Mouse (Mus musculus) heart, embryonic 13.5 days (tissue): ENCODE results near the gene Eif4e2. TPM values are rescaled to one million over a fixed set of nuclear protein-coding genes. Genes with fewer than 3 reads are reported as not detected.
A peak's percentile ranks its signal among the peaks of the same experiment; 100 is the strongest.

Experiments
- ATAC-seq: fragments of 200-750 bp; cut with Nextera tagmentation; 2 replicates; pipeline ENCODE4 v1.8.0; 2017; ENCODE audit warnings: moderate TSS enrichment; ENCODE audit not compliant: insufficient number of reproducible peaks, low FRiP score, low TSS enrichment; ENCODE audit errors: extremely low read depth
- H3K27ac ChIP-seq: fragments of 300-500 bp; sonication (generic); replicated peaks from 2 replicates; pipeline ENCODE4 v1.5.1; 2015; ENCODE audit warnings: moderate library complexity, mild to moderate bottlenecking, inconsistent platforms
- H3K27me3 ChIP-seq: fragments of 300-500 bp; sonication (generic); replicated peaks from 2 replicates; pipeline ENCODE4 v1.6.1; 2015; ENCODE audit warnings: mild to moderate bottlenecking, inconsistent platforms
- H3K36me3 ChIP-seq: fragments of 300-500 bp; sonication (generic); 2 replicates; pipeline ENCODE4 v1.6.1; 2015; ENCODE audit warnings: mild to moderate bottlenecking, inconsistent platforms
- H3K4me1 ChIP-seq: fragments of 300-500 bp; sonication (generic); 2 replicates; pipeline ENCODE4 v1.6.1; 2015; ENCODE audit warnings: inconsistent platforms
- H3K4me2 ChIP-seq: fragments of 300-500 bp; sonication (generic); 2 replicates; pipeline ENCODE4 v1.6.1; 2015; ENCODE audit warnings: inconsistent platforms, mild to moderate bottlenecking, moderate library complexity
- H3K4me3 ChIP-seq: fragments of 300-500 bp; sonication (generic); 2 replicates; pipeline ENCODE4 v1.5.1; 2015; ENCODE audit warnings: moderate library complexity, mild to moderate bottlenecking, inconsistent platforms
- H3K9ac ChIP-seq: fragments of 300-500 bp; sonication (generic); 2 replicates; pipeline ENCODE4 v1.6.1; 2015; ENCODE audit warnings: inconsistent platforms, mild to moderate bottlenecking, moderate library complexity
- H3K9me3 ChIP-seq: fragments of 300-500 bp; sonication (generic); 2 replicates; pipeline ENCODE4 v1.6.1; 2016; ENCODE audit warnings: inconsistent platforms
- WGBS: fragments of 180-500 bp; shearing (Covaris S2); methylation state at CpG from one replicate; pipeline ENCODE4 v1.1.7; 2015; ENCODE audit warnings: mixed read lengths; 5-methylcytosine and 5-hydroxymethylcytosine counted together
- polyA plus RNA-seq: library from polyadenylated mRNA; unstranded; fragments of >200 nt; fragmentation: Nextera tagmentation; extraction: Ambion mirVana; gene quantifications from 2 replicates; pipeline ENCODE4 v1.2.1, GENCODE M21; 2015

The Eif4e2 gene
- polyA plus RNA-seq, 1 experiment from 2014 or later, result 120 TPM

DNA sequence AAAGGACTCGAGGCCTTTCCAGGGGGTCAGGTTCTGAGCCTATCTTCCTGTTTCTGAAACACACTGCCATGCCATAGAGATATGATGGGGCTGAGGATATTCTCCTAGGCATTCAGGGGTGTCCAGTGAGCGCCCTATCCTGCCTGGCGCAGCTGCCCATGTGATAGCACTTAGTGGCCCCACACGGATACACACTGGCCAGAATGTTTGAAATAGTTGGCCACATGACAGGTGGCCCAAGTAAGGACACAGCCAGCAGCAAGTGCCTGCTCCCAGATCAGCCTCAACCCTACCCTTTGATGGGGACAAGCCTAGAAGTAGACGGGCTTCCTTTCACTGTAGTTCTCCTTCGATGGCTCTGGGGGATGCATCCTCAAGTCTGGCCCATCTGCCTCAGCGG, 9.2 kb upstream of the Eif4e2 start, which contains the start of gene Chrng:
Chrng (plus strand) TSS at position 193 of the 400 bp plus-strand sequence.
- ATAC-seq, result no peak
- Histone ChIP-seq H3K4me3 (no peak within 1 kb of the TSS), H3K4me2 (no peak within 1 kb of the TSS), H3K36me3 (no peaks in the 10 kb centered on the region), H3K9me3 (no peaks in the 10 kb centered on the region), H3K4me1 (0 out of 2 replicates have a peak, but pooled peaks cover 6% of the 10 kb centered on the region), H3K27ac (no peak within 1 kb of the TSS), H3K27me3 (peaks cover 50% of the 10 kb centered on the region), H3K9ac (no peak within 1 kb of the TSS)
- WGBS, result 82% methylated on average over 7 of the region's 7 CpGs

DNA sequence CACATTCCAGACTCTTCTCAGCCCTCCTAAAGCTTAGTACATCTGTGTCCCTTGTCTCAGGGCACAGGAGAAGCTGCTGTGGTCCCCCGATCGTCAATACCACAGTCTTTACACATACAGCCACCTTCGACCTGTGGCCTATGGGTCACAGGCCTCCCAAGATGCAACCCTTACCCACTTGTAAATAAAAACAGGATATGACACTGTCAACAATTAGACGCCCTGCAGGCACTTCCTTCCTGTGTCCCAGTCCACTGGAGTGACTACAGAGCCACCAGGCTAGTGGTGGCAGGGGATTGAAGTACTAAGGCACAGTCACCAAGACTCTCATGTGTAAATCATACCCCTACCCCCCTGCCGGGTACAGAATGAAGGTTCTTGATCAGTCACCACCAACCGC, 8.7 kb upstream of the Eif4e2 start:
- WGBS, result 49% methylated on average over 6 of the region's 6 CpGs
- no peak for ATAC-seq

DNA sequence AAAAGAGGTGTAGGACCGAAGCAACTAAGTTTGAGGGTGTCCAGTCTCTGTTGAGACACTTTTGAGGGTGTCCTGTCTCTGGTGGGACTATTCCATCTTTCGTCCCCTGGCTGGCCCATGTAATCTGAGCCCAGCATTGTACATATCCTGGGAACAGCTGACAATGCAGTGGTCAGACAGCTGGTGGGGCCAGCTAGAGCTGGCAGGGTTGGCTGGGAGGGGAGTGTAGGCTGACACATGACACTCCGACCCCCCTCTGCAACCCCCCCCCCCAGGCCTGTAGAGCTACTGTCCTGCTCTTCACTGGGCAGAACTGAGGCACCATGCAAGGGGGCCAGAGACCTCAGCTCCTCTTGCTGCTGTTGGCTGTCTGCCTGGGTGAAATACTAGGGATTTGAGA, 8.2 kb upstream of the Eif4e2 start:
- Histone ChIP-seq H3K36me3 (no peaks in the 10 kb centered on the region), H3K4me1 (0 out of 2 replicates have a peak, but pooled peaks cover 6% of the 10 kb centered on the region), H3K4me3 (no peak overlapping the region), H3K9ac (no peak overlapping the region), H3K4me2 (no peak overlapping the region), H3K9me3 (no peaks in the 10 kb centered on the region), H3K27ac (no peak overlapping the region), H3K27me3 (peaks cover 57% of the 10 kb centered on the region)
- WGBS, result 23% methylated on average over 3 of the region's 3 CpGs
- ATAC-seq, result no peak

More for the DNA sequence above, 8.7 kb upstream of the Eif4e2 start:
- Histone ChIP-seq H3K9ac (no peak overlapping the region), H3K4me2 (no peak overlapping the region), H3K27me3 (peaks cover 53% of the 10 kb centered on the region), H3K4me1 (0 out of 2 replicates have a peak, but pooled peaks cover 6% of the 10 kb centered on the region), H3K4me3 (no peak overlapping the region), H3K9me3 (no peaks in the 10 kb centered on the region), H3K36me3 (no peaks in the 10 kb centered on the region), H3K27ac (no peak overlapping the region)

DNA sequence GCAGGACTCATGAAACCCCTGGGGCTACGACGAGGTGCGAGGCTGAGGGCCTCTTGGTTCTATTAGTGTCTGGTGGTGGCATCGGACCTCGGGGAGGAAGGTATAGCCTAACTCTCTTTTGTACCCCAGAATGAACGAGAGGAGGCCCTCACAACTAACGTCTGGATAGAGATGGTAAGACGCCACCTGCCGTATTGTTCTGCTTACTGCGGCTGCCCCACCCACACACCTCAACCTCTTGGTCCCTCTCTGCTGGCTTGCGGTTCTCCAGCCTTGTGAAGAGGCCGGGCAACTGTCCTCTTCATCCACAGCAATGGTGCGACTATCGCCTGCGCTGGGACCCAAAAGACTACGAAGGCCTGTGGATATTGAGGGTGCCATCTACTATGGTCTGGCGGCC, 7.4 kb upstream of the Eif4e2 start:
- Histone ChIP-seq H3K27me3 (peaks cover 58% of the 10 kb centered on the region), H3K36me3 (no peaks in the 10 kb centered on the region), H3K4me1 (0 out of 2 replicates have a peak, but pooled peaks cover 6% of the 10 kb centered on the region), H3K9me3 (no peaks in the 10 kb centered on the region), H3K9ac (no peak overlapping the region), H3K4me2 (no peak overlapping the region), H3K27ac (no peak overlapping the region), H3K4me3 (no peak overlapping the region)
- no peak for ATAC-seq
- WGBS, result 18% methylated on average over 17 of the region's 17 CpGs

DNA sequence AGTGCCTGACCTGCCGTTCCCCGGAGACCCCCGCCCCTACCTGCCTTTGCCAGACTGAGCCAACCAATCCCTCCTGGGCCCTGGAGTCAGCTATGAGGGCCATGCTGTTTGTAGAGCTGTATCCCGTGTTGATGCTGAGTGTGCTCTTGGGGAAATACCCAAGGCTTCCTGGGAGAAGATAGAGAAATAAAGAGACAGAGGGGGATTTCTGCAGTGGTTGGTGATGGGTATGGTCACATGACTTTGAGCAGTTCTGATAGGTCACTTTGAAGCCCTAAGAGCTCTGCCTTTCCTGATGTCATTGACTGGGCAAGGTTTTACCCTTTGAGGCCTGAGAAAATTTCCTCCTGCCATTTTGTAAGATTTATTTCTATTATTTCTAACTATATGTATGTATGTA, 2.3 kb upstream of the Eif4e2 start:
- Histone ChIP-seq H3K4me3 (no peak overlapping the region), H3K27ac (no peak overlapping the region), H3K4me1 (peaks cover 26% of the 10 kb centered on the region), H3K27me3 (peaks cover 41% of the 10 kb centered on the region), H3K9ac (no peak overlapping the region), H3K9me3 (no peaks in the 10 kb centered on the region), H3K4me2 (no peak overlapping the region), H3K36me3 (no peaks in the 10 kb centered on the region)
- no peak for ATAC-seq
- WGBS, result 75% methylated on average over 4 of the region's 4 CpGs

DNA sequence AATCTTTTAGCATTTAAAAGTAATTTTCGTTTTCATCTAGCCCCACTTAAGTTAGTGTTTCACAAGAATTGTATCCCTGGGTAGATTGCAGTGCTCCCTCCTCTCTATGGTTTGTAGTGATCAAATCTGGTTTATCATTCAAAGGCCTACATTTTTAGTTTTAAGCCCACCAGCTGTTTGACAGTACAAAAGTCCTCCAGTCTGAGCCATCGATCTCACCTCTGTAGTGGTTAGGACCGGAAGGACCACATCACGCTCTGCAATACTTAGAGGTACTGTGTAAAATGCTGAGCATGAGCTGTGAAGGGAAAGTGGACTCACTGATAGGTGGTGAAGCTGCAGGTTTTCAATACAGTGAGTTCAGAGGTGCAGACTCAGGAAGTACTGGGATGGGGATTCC, 1.0 kb downstream of the Eif4e2 start:
- 17% methylated on average over 4 of the region's 4 CpGs for WGBS
- Histone ChIP-seq H3K27ac (peak overlapping the region; percentile 100), H3K4me3 (peak overlapping the region; percentile 87), H3K4me2 (peak overlapping the region; percentile 92), H3K9me3 (no peaks in the 10 kb centered on the region), H3K4me1 (peaks cover 42% of the 10 kb centered on the region), H3K36me3 (peaks cover 20% of the 10 kb centered on the region), H3K27me3 (peaks cover 8% of the 10 kb centered on the region; the same call in 1 of the 2 replicates), H3K9ac (peak overlapping the region; percentile 99)
- no peak for ATAC-seq

DNA sequence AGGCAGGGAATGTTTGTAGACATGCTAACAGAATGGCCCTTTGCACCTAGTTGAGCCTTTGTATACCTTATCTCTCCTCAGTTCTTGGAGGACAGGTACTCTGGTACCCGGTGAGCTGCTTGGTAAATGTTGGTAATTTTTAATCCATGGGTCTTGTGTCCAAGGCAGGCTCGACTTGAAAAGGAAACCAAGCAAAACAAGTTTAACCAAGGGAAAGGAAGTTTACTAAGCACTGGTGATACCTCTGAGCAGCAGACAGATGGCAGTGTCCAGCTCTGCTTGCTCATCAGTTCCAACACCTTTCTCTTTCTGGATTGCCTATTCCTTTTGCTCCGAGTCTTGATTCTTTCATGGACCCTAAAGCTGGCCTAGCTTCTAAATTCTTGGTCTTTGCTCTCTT, 4.2 kb downstream of the Eif4e2 start:
- peaks cover 52% of the 10 kb centered on the region for H3K36me3 ChIP-seq
- WGBS, result 68% methylated on average over 3 of the region's 3 CpGs
- H3K27ac ChIP-seq, result no peak overlapping the region
- no peak overlapping the region for H3K9ac ChIP-seq
- H3K4me2 ChIP-seq, result no peak overlapping the region
- no peak overlapping the region for H3K4me3 ChIP-seq
- ATAC-seq, result no peak
- peaks cover 39% of the 10 kb centered on the region for H3K4me1 ChIP-seq
- no peaks in the 10 kb centered on the region for H3K27me3 ChIP-seq
- no peaks in the 10 kb centered on the region for H3K9me3 ChIP-seq

DNA sequence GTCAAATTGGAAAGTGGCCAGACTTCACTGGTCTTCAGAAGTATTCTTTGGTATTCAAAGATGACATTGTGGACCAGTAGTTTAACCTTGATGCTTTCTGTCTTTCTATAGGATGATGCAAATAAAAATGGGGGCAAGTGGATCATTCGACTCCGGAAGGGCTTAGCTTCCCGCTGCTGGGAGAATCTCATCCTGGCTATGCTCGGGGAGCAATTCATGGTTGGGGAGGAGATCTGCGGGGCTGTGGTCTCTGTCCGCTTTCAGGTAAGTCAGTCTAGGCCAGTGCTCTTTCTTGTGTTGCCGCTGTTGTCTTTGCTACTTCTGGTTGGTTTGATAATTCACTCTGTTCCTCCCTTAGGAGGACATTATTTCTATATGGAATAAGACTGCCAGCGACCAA, 12.0 kb downstream of the Eif4e2 start:
- Histone ChIP-seq H3K36me3 (peaks cover 99% of the 10 kb centered on the region), H3K27me3 (no peaks in the 10 kb centered on the region), H3K4me2 (no peak overlapping the region), H3K4me1 (no peaks in the 10 kb centered on the region), H3K4me3 (no peak overlapping the region), H3K9me3 (no peaks in the 10 kb centered on the region), H3K27ac (no peak overlapping the region), H3K9ac (no peak overlapping the region)
- 94% methylated on average over 8 of the region's 8 CpGs for WGBS
- no peak for ATAC-seq

DNA sequence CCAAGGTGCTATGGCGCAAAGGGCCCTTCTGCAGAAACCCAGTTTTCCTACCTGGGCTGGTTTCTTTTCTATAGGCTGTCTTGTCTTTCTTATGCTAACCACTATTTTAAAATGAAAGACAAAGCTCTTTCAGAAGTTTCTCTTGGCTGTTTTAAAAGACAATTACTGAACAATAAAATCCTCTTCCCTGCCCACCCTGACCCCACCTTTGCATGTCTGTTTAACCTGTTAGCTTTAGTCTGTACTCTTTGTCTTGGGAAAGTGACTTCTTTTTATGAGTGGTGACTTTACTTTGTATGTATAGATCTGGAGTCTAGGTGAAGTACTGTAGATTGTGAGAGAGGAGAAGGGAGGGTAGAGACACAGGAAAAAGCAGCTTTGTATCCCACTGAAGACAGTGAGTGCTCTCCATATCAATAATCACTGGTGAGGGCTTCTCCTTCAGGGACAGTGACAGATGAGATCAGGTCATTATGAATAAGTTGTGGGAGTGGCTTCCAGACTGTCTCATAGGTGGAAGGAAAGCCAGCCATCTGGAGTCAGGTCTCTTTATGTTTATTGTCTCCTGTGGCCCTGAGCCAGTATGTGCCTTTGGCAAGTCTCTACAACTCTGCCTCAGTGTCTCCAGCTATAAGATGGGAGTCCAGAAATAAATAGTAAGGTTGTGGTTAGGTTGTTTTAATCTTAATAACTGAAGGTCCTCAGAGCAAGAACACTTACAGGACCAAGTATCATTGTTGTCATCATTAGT, 12.9 kb downstream of the Eif4e2 start:
- no peaks in the 10 kb centered on the region for H3K27me3 ChIP-seq
- H3K4me2 ChIP-seq, result no peak overlapping the region
- H3K9me3 ChIP-seq, result no peaks in the 10 kb centered on the region
- H3K4me1 ChIP-seq, result no peaks in the 10 kb centered on the region
- no peak for ATAC-seq
- 97% methylated on average over 1 of the region's 1 CpGs for WGBS
- no peak overlapping the region for H3K9ac ChIP-seq
- H3K27ac ChIP-seq, result no peak overlapping the region
- peaks cover 99% of the 10 kb centered on the region for H3K36me3 ChIP-seq
- no peak overlapping the region for H3K4me3 ChIP-seq

DNA sequence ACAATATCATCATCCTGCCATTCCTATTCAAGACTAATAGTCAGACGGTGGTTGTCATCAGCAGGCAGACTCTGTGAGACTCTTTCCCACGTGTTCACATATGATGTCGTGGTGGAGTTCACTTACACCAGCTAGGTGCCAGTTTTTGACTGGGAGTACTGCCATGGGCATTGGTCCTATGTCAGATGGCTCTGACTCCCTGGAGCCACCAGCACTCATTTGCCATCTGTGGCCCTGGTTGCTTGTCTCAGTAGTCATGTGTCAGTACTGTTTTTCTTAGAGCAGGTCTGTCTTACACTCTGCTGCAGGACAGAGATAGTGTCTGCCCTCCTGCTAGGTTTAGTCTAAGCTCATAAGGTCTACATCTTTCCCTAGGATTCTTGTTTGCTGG, 13.4 kb downstream of the Eif4e2 start:
- Histone ChIP-seq H3K36me3 (peaks cover 99% of the 10 kb centered on the region), H3K4me1 (no peaks in the 10 kb centered on the region), H3K9me3 (no peaks in the 10 kb centered on the region), H3K27ac (no peak overlapping the region), H3K9ac (no peak overlapping the region), H3K27me3 (no peaks in the 10 kb centered on the region), H3K4me2 (no peak overlapping the region), H3K4me3 (no peak overlapping the region)
- no peak for ATAC-seq
- WGBS, result 88% methylated on average over 3 of the region's 3 CpGs

DNA sequence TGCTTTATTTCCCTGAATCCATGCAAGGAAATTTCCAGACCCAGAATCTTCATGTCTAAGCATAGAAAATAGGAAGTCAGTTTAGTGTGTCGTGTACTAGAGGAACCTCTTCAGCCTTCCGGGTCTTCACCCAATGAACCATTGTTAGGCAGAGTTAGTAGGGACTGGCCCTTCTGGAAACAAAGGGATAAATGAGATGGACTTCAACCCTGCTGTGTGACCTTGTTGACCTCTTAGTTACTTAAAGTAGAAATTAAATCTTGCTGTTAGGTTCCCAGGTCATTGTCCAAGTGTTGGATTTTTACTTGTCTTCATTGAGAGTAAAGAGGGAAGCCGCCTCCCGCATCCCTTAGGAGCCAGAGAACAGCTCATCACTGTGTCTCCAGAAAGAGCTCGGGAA, 16.9 kb downstream of the Eif4e2 start:
- ATAC-seq, result no peak
- Histone ChIP-seq H3K36me3 (peaks cover 100% of the 10 kb centered on the region), H3K27ac (no peak overlapping the region), H3K4me3 (no peak overlapping the region), H3K4me2 (no peak overlapping the region), H3K4me1 (no peaks in the 10 kb centered on the region), H3K9me3 (no peaks in the 10 kb centered on the region), H3K9ac (no peak overlapping the region), H3K27me3 (no peaks in the 10 kb centered on the region)
- WGBS, result 93% methylated on average over 5 of the region's 5 CpGs

DNA sequence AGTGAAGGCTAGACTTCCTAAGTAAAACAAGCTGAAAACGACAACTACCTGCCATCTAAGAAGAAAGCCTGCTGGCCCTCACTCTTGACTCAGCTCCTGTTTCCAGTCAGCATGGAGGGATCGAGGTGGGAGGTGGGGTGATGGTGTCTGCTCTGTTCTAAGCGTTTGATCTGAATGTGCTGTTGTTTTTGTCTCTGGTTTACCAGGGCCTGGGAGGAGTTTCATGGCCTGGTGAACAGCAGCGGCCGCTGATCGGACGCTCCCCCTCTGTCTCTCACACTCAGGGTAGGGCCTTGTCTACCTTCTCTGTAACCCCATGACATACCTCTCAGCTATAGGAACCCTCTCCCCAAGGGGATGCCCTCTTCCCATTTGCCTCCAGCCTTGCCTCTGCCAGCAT, 18.5 kb downstream of the Eif4e2 start:
- peaks cover 100% of the 10 kb centered on the region for H3K36me3 ChIP-seq
- no peaks in the 10 kb centered on the region for H3K4me1 ChIP-seq
- no peak for ATAC-seq
- H3K9me3 ChIP-seq, result no peaks in the 10 kb centered on the region
- no peak overlapping the region for H3K4me3 ChIP-seq
- H3K9ac ChIP-seq, result no peak overlapping the region
- 84% methylated on average over 7 of the region's 7 CpGs for WGBS
- H3K27me3 ChIP-seq, result no peaks in the 10 kb centered on the region
- no peak overlapping the region for H3K4me2 ChIP-seq
- no peak overlapping the region for H3K27ac ChIP-seq
